41 mouse cellular contexts compared by ENCODE assay signal in the genomic region with DNA sequence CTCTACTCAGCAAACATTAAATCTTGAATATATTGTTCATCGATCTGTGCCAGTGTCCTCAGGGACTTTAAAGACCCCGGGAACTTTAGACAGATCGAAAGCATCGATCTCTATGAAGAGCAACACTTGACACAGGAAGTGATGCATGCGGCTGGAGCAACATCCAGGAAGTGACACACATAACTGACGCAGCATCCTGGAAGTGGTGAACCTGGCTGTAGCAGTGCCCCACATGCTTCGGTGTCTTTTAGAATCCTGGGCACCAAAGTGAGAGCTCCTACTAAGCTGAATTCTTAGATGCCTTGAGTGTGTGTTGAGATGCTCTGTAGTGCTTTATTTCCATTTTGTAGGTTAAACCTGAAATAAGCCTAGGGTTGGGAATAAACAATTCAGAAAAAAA. TPM values are rescaled to one million over a fixed set of nuclear protein-coding genes. Genes with fewer than 3 reads are reported as not detected.
"Had no signal": no experiment of that assay in that cellular context is flagged by ENCODE, and none has a peak within 500 bp of the region (broad histone marks: within the 10 kb centered on the region; RNA-seq: fewer than 3 reads in every experiment).

No protein-coding gene starts in this region.

- H3K27me3 ChIP-seq: heart, embryonic 12.5 days; hindbrain, embryonic 13.5 days; hindbrain, embryonic 15.5 days; kidney, embryonic 15.5 days; limb, embryonic 12.5 days had no signal

- H3K4me2 ChIP-seq: heart, embryonic 12.5 days; hindbrain, embryonic 13.5 days; hindbrain, embryonic 15.5 days; kidney, embryonic 15.5 days; limb, embryonic 12.5 days; liver, embryonic 11.5 days had no signal

- H3K4me1 ChIP-seq: heart, embryonic 10.5 days; heart, embryonic 12.5 days; hindbrain, embryonic 13.5 days; hindbrain, embryonic 15.5 days had no signal

- H3K9ac ChIP-seq: heart, embryonic 12.5 days; hindbrain, embryonic 13.5 days; hindbrain, embryonic 15.5 days; kidney, embryonic 15.5 days; limb, embryonic 12.5 days had no signal

- H3K27ac ChIP-seq: gastrocnemius, adult 2 months; heart, embryonic 10.5 days; hindbrain, embryonic 13.5 days; hindbrain, embryonic 15.5 days; hindbrain, postnatal 0 days; kidney, embryonic 15.5 days; kidney, postnatal 0 days; limb, embryonic 10.5 days; limb, embryonic 12.5 days had no signal

- ATAC-seq: hindbrain, postnatal 0 days; intestine, embryonic 16.5 days had no signal

- H3K9me3 ChIP-seq: heart, embryonic 10.5 days; heart, embryonic 12.5 days; hindbrain, embryonic 13.5 days; hindbrain, embryonic 15.5 days; kidney, embryonic 15.5 days; limb, embryonic 10.5 days; limb, embryonic 12.5 days had no signal

- H3K36me3 ChIP-seq: heart, embryonic 10.5 days; heart, embryonic 12.5 days; hindbrain, embryonic 13.5 days; hindbrain, embryonic 15.5 days; kidney, embryonic 15.5 days; limb, embryonic 10.5 days; limb, embryonic 12.5 days had no signal

- DNase-seq: gastrocnemius, adult 2 months; gastrocnemius, postnatal 14 days; gastrocnemius, postnatal 36 days; heart, adult 18-20 months; heart, postnatal 10 days; heart, postnatal 4 days; kidney, adult 11 months; kidney, adult 2 months; kidney, adult 9 months; kidney, postnatal 14 days; kidney, postnatal 36 days; layer of hippocampus, adult 9-11 months; layer of hippocampus, postnatal 36 days; liver had no signal

- H3K4me3 ChIP-seq: gastrocnemius, adult 2 months; heart, embryonic 10.5 days; heart, embryonic 12.5 days; hindbrain, embryonic 13.5 days; hindbrain, embryonic 15.5 days; kidney, embryonic 15.5 days; limb, embryonic 10.5 days; limb, embryonic 12.5 days had no signal

RNA-seq across cellular contexts. Expression of gene Mepe, which starts 59.4 kb away (rescaled TPM):
- total RNA-seq: gastrocnemius, adult 2 months; gastrocnemius, postnatal 14 days; gastrocnemius, postnatal 36 days; heart, adult 18-20 months; heart, adult 8-10 months; heart, postnatal 10 days; heart, postnatal 25 days; heart, postnatal 4 days; hindbrain, postnatal 0 days; layer of hippocampus, adult 18-20 months; layer of hippocampus, adult 8-10 months; layer of hippocampus, postnatal 14 days; layer of hippocampus, postnatal 36 days; left cerebral cortex, adult 18-20 months; left cerebral cortex, adult 8-10 months; left cerebral cortex, postnatal 10 days; left cerebral cortex, postnatal 36 days had no signal
- polyA plus RNA-seq: gonadal fat pad, adult 2 months; heart, embryonic 10.5 days; heart, embryonic 12.5 days; heart, embryonic 14.5 days; heart, embryonic 16.5 days; hindbrain, embryonic 11.5 days; hindbrain, embryonic 13.5 days; hindbrain, embryonic 15.5 days; hindbrain, postnatal 0 days; intestine, embryonic 14.5 days; intestine, embryonic 16.5 days; kidney, adult 2 months; kidney, embryonic 15.5 days; kidney, postnatal 0 days; large intestine, adult 2 months; limb, embryonic 10.5 days; limb, embryonic 12.5 days; limb, embryonic 14.5 days; liver, embryonic 11.5 days had no signal
